Mouse (Mus musculus): Measurements from ENCODE around the gene Selenom. TPM values are rescaled to one million over a fixed set of nuclear protein-coding genes. Genes with fewer than 3 reads are reported as not detected.

The Selenom gene
- polyA plus RNA-seq, 1 experiment, result 111 TPM

DNA sequence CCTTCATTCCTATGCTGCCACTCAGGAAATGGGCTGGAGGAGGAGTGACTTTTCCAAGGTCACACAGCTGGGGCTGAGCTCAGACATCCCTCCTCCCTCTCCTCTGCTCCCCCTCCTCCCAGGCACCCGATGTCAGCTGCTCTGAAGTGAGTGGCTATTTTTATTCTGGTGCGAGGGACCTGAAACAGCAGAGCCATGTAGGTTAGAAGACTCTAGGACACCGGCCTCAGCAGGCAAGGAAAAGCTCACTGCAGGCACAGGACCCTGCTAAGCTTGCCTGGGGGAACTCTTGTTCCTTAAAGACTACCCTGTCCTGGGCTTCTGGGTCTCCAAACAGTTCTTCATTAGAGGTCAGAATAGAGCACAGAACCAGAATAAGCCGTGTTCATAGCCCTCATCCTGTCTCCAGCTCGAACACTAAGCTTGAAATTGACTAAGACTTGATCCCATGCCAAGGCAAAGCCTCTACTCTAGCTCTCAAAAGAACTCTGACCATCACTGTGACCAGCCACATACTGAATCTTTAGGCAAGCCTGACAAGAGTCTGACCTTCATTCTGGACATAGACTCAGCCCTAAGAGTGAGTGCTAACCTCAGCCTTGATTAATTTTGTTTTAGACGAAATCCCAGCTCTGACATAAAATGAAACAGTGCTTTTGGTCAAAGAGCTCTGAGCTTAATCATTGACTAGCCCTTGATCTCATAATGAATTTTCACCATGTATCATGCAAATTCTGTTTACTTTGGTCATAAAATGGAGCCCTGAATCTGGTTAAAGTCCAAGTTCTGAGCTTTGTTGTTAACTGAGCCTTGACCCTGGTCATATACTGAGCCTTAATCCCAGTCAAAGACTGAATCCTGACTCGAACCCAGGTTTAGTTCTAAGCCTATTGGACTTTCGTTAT is 5.1 kb upstream of the Selenom start:
- WGBS, result 52% methylated on average over 8 of the region's 8 CpGs
- H3K4me1 ChIP-seq (ENCODE audit: control insufficient read depth, insufficient read depth, low read length), result no peaks in the 10 kb centered on the region
- DNase-seq, result no peak
- H3K4me3 ChIP-seq (replicated peaks; ENCODE audit: extremely low read depth, low read depth, low read length), result no peak overlapping the region
- no peak for TF ChIP-seq POLR2A (IDR thresholded peaks at IDR 0.05; ENCODE audit: borderline replicate concordance, extremely low read depth, low read depth, low read length)
- no peak for TF ChIP-seq CTCF (IDR thresholded peaks at IDR 0.05; ENCODE audit: insufficient read depth, low read length)

DNA sequence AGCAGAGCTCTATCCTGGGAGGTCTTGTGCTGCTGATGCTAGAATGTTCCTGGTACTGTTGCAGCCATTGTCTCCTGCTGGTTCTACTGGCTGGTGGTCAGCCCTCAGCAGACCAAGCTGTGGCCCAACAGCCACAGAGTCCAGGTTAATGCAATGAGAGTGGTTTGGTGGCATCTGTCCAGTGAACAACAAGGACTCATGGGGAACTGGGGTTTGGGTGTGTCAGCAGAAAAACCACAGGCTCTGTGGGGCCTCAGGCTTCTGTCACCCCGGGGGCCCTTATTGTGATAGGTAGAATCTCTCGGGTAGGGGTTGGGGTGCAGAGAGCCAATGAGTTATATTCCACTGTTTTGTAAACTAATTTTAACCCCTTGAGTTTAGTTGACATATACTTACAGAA is 4.2 kb upstream of the Selenom start:
- Histone ChIP-seq H3K4me3 (replicated peaks; ENCODE audit: extremely low read depth, low read depth, low read length) (no peak overlapping the region), H3K4me1 (ENCODE audit: control insufficient read depth, insufficient read depth, low read length) (no peaks in the 10 kb centered on the region)
- DNase-seq, result no peak
- TF ChIP-seq CTCF (IDR thresholded peaks at IDR 0.05; ENCODE audit: insufficient read depth, low read length), result no peak
- no peak for TF ChIP-seq POLR2A (IDR thresholded peaks at IDR 0.05; ENCODE audit: borderline replicate concordance, extremely low read depth, low read depth, low read length)
- WGBS, result 72% methylated on average over 2 of the region's 2 CpGs

DNA sequence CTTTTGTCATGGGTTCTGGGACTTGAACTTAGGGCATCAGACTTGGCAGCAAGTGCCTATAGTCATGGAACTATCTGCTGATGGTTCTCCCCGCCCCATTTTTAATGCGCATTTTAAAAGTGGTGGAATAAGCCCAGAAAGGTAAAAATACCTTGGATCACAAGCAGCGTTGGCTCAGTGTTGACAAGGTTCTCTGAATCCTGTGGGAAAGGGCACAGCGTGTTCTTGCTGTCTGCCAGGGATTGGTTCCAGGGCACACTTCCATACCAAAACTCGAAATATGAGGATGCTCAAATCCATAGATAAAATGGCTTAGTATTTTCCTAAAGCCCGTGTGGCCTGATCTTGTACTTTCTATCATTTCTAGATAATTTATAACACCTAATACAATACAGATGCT is 1.2 kb upstream of the Selenom start:
- Histone ChIP-seq H3K4me1 (ENCODE audit: control insufficient read depth, insufficient read depth, low read length) (0 out of 2 replicates have a peak, but pooled peaks cover 3% of the 10 kb centered on the region), H3K4me3 (replicated peaks; ENCODE audit: extremely low read depth, low read depth, low read length) (no peak overlapping the region)
- no peak for DNase-seq
- TF ChIP-seq POLR2A (IDR thresholded peaks at IDR 0.05; ENCODE audit: borderline replicate concordance, extremely low read depth, low read depth, low read length) (no peak), CTCF (IDR thresholded peaks at IDR 0.05; ENCODE audit: insufficient read depth, low read length) (no peak)
- 88% methylated on average over 6 of the region's 6 CpGs for WGBS

- no peak for TF ChIP-seq CTCF (IDR thresholded peaks at IDR 0.05; ENCODE audit: insufficient read depth, low read length)
- no peak for TF ChIP-seq POLR2A (IDR thresholded peaks at IDR 0.05; ENCODE audit: borderline replicate concordance, extremely low read depth, low read depth, low read length)
- peak overlapping the region; percentile 69 for H3K4me3 ChIP-seq (replicated peaks; ENCODE audit: extremely low read depth, low read depth, low read length)
- H3K4me1 ChIP-seq (ENCODE audit: control insufficient read depth, insufficient read depth, low read length), result 0 out of 2 replicates have a peak, but pooled peaks cover 3% of the 10 kb centered on the region
- 24% methylated on average over 4 of the region's 4 CpGs for WGBS
- no peak for DNase-seq
These were observed 732 bp downstream of the Selenom start for GRCm38 (mm10) chr11:3515216-3515615.

- 78% methylated on average over 4 of the region's 4 CpGs for WGBS
- Histone ChIP-seq H3K4me3 (replicated peaks; ENCODE audit: extremely low read depth, low read depth, low read length) (no peak overlapping the region), H3K4me1 (ENCODE audit: control insufficient read depth, insufficient read depth, low read length) (0 out of 2 replicates have a peak, but pooled peaks cover 3% of the 10 kb centered on the region)
- TF ChIP-seq POLR2A (IDR thresholded peaks at IDR 0.05; ENCODE audit: borderline replicate concordance, extremely low read depth, low read depth, low read length), result no peak
- no peak for TF ChIP-seq CTCF (IDR thresholded peaks at IDR 0.05; ENCODE audit: insufficient read depth, low read length)
- DNase-seq, result no peak
These were observed 1.2 kb downstream of the Selenom start for GRCm38 (mm10) chr11:3515637-3516036.

- 0 out of 2 replicates have a peak, but pooled peaks cover 3% of the 10 kb centered on the region for H3K4me1 ChIP-seq (ENCODE audit: control insufficient read depth, insufficient read depth, low read length)
- 78% methylated on average over 5 of the region's 5 CpGs for WGBS
- no peak for TF ChIP-seq CTCF (IDR thresholded peaks at IDR 0.05; ENCODE audit: insufficient read depth, low read length)
- TF ChIP-seq POLR2A (IDR thresholded peaks at IDR 0.05; ENCODE audit: borderline replicate concordance, extremely low read depth, low read depth, low read length), result no peak
- no peak for DNase-seq
- no peak overlapping the region for H3K4me3 ChIP-seq (replicated peaks; ENCODE audit: extremely low read depth, low read depth, low read length)
These were observed 1.6 kb downstream of the Selenom start for GRCm38 (mm10) chr11:3516121-3516520.

DNA sequence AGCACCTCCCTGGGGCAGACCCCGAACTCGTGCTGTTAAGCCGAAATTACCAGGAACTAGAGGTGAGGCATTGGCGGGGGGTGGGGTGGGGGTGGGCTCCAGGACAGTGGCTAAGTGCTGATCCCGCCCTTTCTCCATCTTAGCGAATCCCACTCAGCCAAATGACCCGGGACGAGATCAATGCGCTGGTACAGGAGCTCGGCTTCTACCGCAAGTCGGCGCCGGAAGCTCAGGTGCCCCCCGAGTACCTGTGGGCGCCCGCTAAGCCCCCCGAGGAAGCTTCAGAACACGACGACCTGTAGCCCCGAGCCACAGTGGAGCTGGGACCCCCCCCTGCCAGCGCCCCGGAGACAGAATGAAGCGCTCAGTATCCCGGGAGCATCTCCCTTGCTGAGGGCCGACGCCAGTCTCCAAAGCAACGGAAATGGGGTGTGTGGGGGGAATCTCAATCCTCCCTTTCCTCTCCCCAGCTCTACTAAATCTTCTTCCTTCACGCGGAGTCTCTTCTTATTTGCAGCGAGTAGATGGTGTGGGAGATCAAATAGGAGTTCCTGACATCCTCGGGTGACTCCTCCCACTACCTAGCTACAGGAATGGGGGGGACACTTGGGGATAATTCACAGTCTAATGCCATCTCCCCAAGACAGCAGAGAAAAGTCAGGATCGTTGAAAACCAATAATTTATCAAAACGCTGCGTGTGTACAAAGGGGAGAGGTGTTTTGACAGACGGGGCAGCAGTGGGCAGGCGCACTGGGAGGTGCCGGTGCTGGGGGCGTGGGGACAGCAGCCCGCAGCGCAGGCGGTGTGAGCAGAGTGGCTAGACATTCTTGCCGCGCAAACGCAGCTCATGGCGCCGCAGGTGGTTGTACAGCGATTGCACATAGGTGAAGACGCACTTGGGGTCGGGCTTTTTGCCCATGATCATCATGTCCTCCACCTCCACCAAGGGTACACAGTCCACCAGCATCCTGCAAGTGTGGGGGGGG is 2.7 kb downstream of the Selenom start:
- WGBS, result 6% methylated on average over 50 of the region's 50 CpGs
- DNase-seq, result no peak
- Histone ChIP-seq H3K4me3 (replicated peaks; ENCODE audit: extremely low read depth, low read depth, low read length) (no peak overlapping the region), H3K4me1 (ENCODE audit: control insufficient read depth, insufficient read depth, low read length) (0 out of 2 replicates have a peak, but pooled peaks cover 3% of the 10 kb centered on the region)
- TF ChIP-seq POLR2A (IDR thresholded peaks at IDR 0.05; ENCODE audit: borderline replicate concordance, extremely low read depth, low read depth, low read length), result no peak; the same call in 1 of the 2 replicates

DNA sequence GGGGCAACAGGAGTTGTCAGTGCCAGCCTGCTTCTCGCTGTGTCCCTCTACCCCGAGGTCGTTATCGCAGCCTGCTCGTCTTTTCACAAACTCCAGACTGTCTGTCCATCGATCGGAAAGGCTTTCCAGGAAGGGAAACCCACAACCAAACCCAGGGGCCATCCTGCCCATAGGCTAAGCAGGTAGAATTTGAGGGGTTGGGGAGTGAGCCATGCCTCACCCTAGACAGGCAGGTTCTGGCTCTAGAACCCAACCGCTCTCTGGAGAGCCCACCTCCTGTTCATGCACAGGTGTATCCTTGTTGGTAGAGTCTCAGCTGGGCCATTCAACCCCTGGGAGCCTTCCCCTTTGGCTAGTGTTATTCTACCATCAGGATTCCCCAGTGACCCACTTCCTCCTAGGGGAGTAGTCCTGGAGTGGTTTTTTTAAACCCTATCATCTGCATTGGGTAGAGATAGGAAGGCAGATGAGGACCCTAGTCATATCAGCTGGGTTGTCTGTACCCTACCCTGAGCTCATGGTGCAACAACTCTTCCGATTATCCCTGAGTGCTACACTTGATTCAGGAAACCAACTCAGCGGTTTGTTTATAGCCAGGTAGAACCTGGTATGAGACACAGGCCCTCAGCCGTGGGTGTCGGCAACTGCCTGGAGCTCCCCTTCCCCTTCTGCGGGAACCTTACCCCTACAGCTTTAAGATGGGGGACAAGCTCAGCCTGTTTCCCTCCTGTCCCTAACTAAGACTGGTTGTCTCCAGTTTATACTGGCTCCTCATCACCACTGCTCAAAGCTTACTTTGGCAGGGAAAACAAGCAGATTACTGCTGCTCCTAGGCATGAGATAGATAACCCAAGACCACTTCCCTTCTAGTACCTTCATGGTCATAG is 3.6 kb downstream of the Selenom start:
- WGBS, result 41% methylated on average over 13 of the region's 13 CpGs
- H3K4me3 ChIP-seq (replicated peaks; ENCODE audit: extremely low read depth, low read depth, low read length), result no peak overlapping the region
- DNase-seq, result no peak

More for the DNA sequence above, 3.6 kb downstream of the Selenom start:
- H3K4me1 ChIP-seq (ENCODE audit: control insufficient read depth, insufficient read depth, low read length), result 0 out of 2 replicates have a peak, but pooled peaks cover 3% of the 10 kb centered on the region
- TF ChIP-seq CTCF (IDR thresholded peaks at IDR 0.05; ENCODE audit: insufficient read depth, low read length) (no peak), POLR2A (IDR thresholded peaks at IDR 0.05; ENCODE audit: borderline replicate concordance, extremely low read depth, low read depth, low read length) (no peak)

All from lung, adult 2 months (tissue).